Mouse (Mus musculus) erythroblast, embryonic 14.5 days (primary cell): ENCODE measurements around the gene Ovol2.

Source experiments
- GATA1 ChIP-seq: IDR thresholded peaks from 2 replicates; pipeline ENCODE4 v1.6.1; 2012; ENCODE audit warnings: low read length, inconsistent platforms, mixed read lengths
- TAL1 ChIP-seq: IDR thresholded peaks from 3 replicates; pipeline ENCODE4 v1.6.1; 2012; ENCODE audit warnings: low read length, inconsistent platforms, mixed read lengths

DNA sequence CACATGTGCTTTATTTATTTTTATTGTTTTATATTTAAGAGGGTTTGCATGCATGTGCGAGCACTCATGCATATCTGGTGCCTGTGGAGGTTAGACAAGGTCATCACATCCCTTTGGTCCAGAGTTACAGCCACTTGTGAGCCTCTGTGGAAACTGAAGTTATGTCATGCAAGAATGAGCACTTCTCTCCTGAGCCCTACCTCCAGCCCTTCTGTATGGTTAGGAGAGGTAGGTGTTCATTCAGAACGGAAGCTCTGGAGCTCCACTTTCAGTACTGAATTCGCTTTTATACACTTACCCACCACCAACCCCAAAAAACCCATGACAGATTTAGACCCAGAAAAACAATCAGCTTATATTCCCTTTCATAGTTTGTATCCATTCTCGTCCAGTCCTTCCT, 39.6 kb upstream of the Ovol2 start:
- TF ChIP-seq GATA1 (no peak), TAL1 (no peak)
